Mouse (Mus musculus) lung, embryonic 16.5 days (tissue): Measurements from ENCODE around the gene Sgpl1. TPM values are rescaled to one million over a fixed set of nuclear protein-coding genes. Genes with fewer than 3 reads are reported as not detected.

Source experiments
- ATAC-seq: fragments of 200-750 bp; cut with Nextera tagmentation; 2 replicates; pipeline ENCODE4 v1.8.0; 2017; ENCODE audit warnings: low read depth, mild to moderate bottlenecking, moderate library complexity
- H3K27ac ChIP-seq: fragments of 300-500 bp; sonication (generic); 2 replicates; pipeline ENCODE4 v1.5.1; 2014; ENCODE audit warnings: mild to moderate bottlenecking, control low read depth, low read length
- H3K27me3 ChIP-seq: fragments of 300-500 bp; sonication (generic); 2 replicates; pipeline ENCODE4 v1.6.1; 2014; ENCODE audit warnings: low read depth, low read length, mixed read lengths; ENCODE audit not compliant: control insufficient read depth, insufficient read depth
- H3K36me3 ChIP-seq: fragments of 300-500 bp; sonication (generic); 2 replicates; pipeline ENCODE4 v1.6.1; 2014; ENCODE audit warnings: low read length; ENCODE audit not compliant: control insufficient read depth, insufficient read depth
- H3K4me1 ChIP-seq: fragments of 300-500 bp; sonication (generic); replicated peaks from 2 replicates; pipeline ENCODE4 v1.6.1; 2014; ENCODE audit warnings: low read length, mixed read lengths; ENCODE audit not compliant: control insufficient read depth, insufficient read depth
- H3K4me2 ChIP-seq: fragments of 300-500 bp; sonication (generic); 2 replicates; pipeline ENCODE4 v1.6.1; 2014; ENCODE audit warnings: low read depth, low read length, control low read depth
- H3K4me3 ChIP-seq: fragments of 300-500 bp; sonication (generic); 2 replicates; pipeline ENCODE4 v1.5.1; 2014; ENCODE audit warnings: mild to moderate bottlenecking, low read length, control low read depth
- H3K9ac ChIP-seq: fragments of 300-500 bp; sonication (generic); 2 replicates; pipeline ENCODE4 v1.6.1; 2014; ENCODE audit warnings: low read length, control low read depth
- H3K9me3 ChIP-seq: fragments of 300-500 bp; sonication (generic); 2 replicates; pipeline ENCODE4 v1.6.1; 2016; ENCODE audit warnings: low read length; ENCODE audit not compliant: control insufficient read depth
- WGBS: fragments of 180-500 bp; shearing (Covaris S2); extraction: QIAGEN DNeasy Blood & Tissue Kit; methylation state at CpG from one replicate; pipeline ENCODE4 v1.1.7; 2014; 5-methylcytosine and 5-hydroxymethylcytosine counted together
- microRNA-seq: library from miRNA; unstranded; fragments of <30 nt; microRNA quantifications from one replicate; pipeline ENCODE4, GENCODE M21; 2016
- polyA plus RNA-seq: library from polyadenylated mRNA; unstranded; fragments of >200 nt; fragmentation: Nextera tagmentation; extraction: Ambion mirVana; gene quantifications from 2 replicates; pipeline ENCODE4 v1.2.1, GENCODE M21; 2015

The Sgpl1 gene
- polyA plus RNA-seq, 1 experiment from 2014 or later, result 56.4 TPM

GRCm38 (mm10) chr10:61063271-61063864 is 84.1 kb downstream of the Sgpl1 start:
- peaks cover 6% of the 10 kb centered on the region for H3K4me1 ChIP-seq
- no peaks in the 10 kb centered on the region for H3K27me3 ChIP-seq
- no peak overlapping the region for H3K9ac ChIP-seq
- ATAC-seq, result no peak
- no peak overlapping the region for H3K4me2 ChIP-seq
- no peak overlapping the region for H3K27ac ChIP-seq
- no peaks in the 10 kb centered on the region for H3K9me3 ChIP-seq
- no peaks in the 10 kb centered on the region for H3K36me3 ChIP-seq
- H3K4me3 ChIP-seq, result no peak overlapping the region
- 74% methylated on average over 10 of the region's 10 CpGs for WGBS

GRCm38 (mm10) chr10:61059543-61060110 is 87.9 kb downstream of the Sgpl1 start:
- H3K27me3 ChIP-seq, result no peaks in the 10 kb centered on the region
- no peak overlapping the region for H3K4me3 ChIP-seq
- no peak overlapping the region for H3K9ac ChIP-seq
- no peak overlapping the region for H3K27ac ChIP-seq
- no peaks in the 10 kb centered on the region for H3K36me3 ChIP-seq
- peaks cover 4% of the 10 kb centered on the region for H3K9me3 ChIP-seq
- ATAC-seq, result no peak
- H3K4me1 ChIP-seq, result peaks cover 6% of the 10 kb centered on the region
- no peak overlapping the region for H3K4me2 ChIP-seq
- WGBS, result 24% methylated on average over 6 of the region's 6 CpGs

GRCm38 (mm10) chr10:61059101-61059500 is 88.4 kb downstream of the Sgpl1 start:
- no peaks in the 10 kb centered on the region for H3K36me3 ChIP-seq
- no peak overlapping the region for H3K27ac ChIP-seq
- H3K9me3 ChIP-seq, result peaks cover 4% of the 10 kb centered on the region
- H3K4me2 ChIP-seq, result no peak overlapping the region
- H3K9ac ChIP-seq, result no peak overlapping the region
- H3K4me1 ChIP-seq, result peaks cover 6% of the 10 kb centered on the region
- H3K4me3 ChIP-seq, result no peak overlapping the region
- ATAC-seq, result no peak
- WGBS, result no CpG with 5 or more reads among the region's 1 CpGs
- H3K27me3 ChIP-seq, result no peaks in the 10 kb centered on the region

- peaks cover 6% of the 10 kb centered on the region for H3K4me1 ChIP-seq
- WGBS, result 93% methylated on average over 7 of the region's 7 CpGs
- no peaks in the 10 kb centered on the region for H3K36me3 ChIP-seq
- ATAC-seq, result no peak
- no peaks in the 10 kb centered on the region for H3K27me3 ChIP-seq
- H3K27ac ChIP-seq, result no peak overlapping the region
- peaks cover 4% of the 10 kb centered on the region for H3K9me3 ChIP-seq
- H3K4me3 ChIP-seq, result no peak overlapping the region
- H3K4me2 ChIP-seq, result no peak overlapping the region
- H3K9ac ChIP-seq, result no peak overlapping the region
These were observed 90.8 kb downstream of the Sgpl1 start for GRCm38 (mm10) chr10:61056661-61057060.

- Histone ChIP-seq H3K4me1 (no peaks in the 10 kb centered on the region), H3K27me3 (no peaks in the 10 kb centered on the region; the same call in 1 of the 2 replicates), H3K27ac (no peak overlapping the region), H3K9me3 (peaks cover 4% of the 10 kb centered on the region), H3K9ac (no peak overlapping the region), H3K36me3 (no peaks in the 10 kb centered on the region), H3K4me2 (no peak overlapping the region), H3K4me3 (no peak overlapping the region)
- 52% methylated on average over 14 of the region's 14 CpGs for WGBS
- peak; percentile 71; the same call in 1 of the 2 replicates for ATAC-seq
These were observed 95.4 kb downstream of the Sgpl1 start for GRCm38 (mm10) chr10:61051993-61052613.

Small RNAs within 50 kb of the gene (microRNA-seq; reads per million reads assigned to microRNA genes)
- gene Gm44308, result not detected

Other genes with a start within 250 kb of the Sgpl1 start
- 83.3 and 86.2 TPM in 2 replicates for gene Pcbd1, start 58.4 kb downstream of the Sgpl1 start, polyA plus RNA-seq
- gene Tbata, start 24.3 kb upstream of the Sgpl1 start, polyA plus RNA-seq, result 7.5 and 20.5 TPM in 2 replicates
- 2.6 and 2.7 TPM in 2 replicates for gene Adamts14, start 125.7 kb upstream of the Sgpl1 start, polyA plus RNA-seq
- gene Prf1, start 150.1 kb upstream of the Sgpl1 start, polyA plus RNA-seq, result 0.06 TPM in 1 of 2 replicates, not detected in the other
- gene Pald1, start 235.8 kb upstream of the Sgpl1 start, polyA plus RNA-seq, result 49.4 and 49.9 TPM in 2 replicates